Mouse (Mus musculus) spleen, postnatal 0 days (tissue): ENCODE data around the gene Naaladl1. TPM values are rescaled to one million over a fixed set of nuclear protein-coding genes. Genes with fewer than 3 reads are reported as not detected.

Experiments
- polyA plus RNA-seq: library from polyadenylated mRNA; unstranded; fragments of >200 nt; fragmentation: Nextera tagmentation; extraction: Ambion mirVana; gene quantifications from 2 replicates; pipeline ENCODE4 v1.2.1, GENCODE M21; 2015

Gene Naaladl1
- polyA plus RNA-seq, result 0.34 and 0.40 TPM in 2 replicates

GRCm38 (mm10) chr19:6105586-6105985 lies at the start of gene Naaladl1:
TSS of gene Naaladl1 (plus strand) at chr19:6105782.

GRCm38 (mm10) chr19:6057313-6058096 lies 48.1 kb upstream of the Naaladl1 start, which contains the start of the genes Mrpl49 and Fau:
TSS of gene Mrpl49 (minus strand) at chr19:6057785.
TSS of gene Fau (plus strand) at chr19:6057844.

GRCm38 (mm10) chr19:6061021-6061533 lies 44.5 kb upstream of the Naaladl1 start, which contains the start of gene Znhit2:
TSS of gene Znhit2 (plus strand) at chr19:6061192.

GRCm38 (mm10) chr19:6067724-6068415 lies 37.7 kb upstream of the Naaladl1 start, which contains the start of gene Tm7sf2:
TSS of gene Tm7sf2 (minus strand) at chr19:6068373.

GRCm38 (mm10) chr19:6076564-6077393 lies 28.8 kb upstream of the Naaladl1 start, which contains the start of gene Vps51:
TSS of gene Vps51 (minus strand) at chr19:6077231.

GRCm38 (mm10) chr19:6079983-6080480 lies 25.6 kb upstream of the Naaladl1 start, which contains the start of gene Tmem262:
TSS of gene Tmem262 (plus strand) at chr19:6080033.

GRCm38 (mm10) chr19:6082156-6082555 lies 23.4 kb upstream of the Naaladl1 start, which contains the start of gene Gm28374:
TSS of gene Gm28374 (minus strand) at chr19:6082256.

GRCm38 (mm10) chr19:6084478-6085248 lies 20.9 kb upstream of the Naaladl1 start, which contains the start of the genes Zfpl1 and Cdca5:
TSS of gene Zfpl1 (minus strand) at chr19:6084956.
TSS of gene Cdca5 (plus strand) at chr19:6084983.

GRCm38 (mm10) chr19:6094119-6094518 lies 11.5 kb upstream of the Naaladl1 start, which contains the start of gene AC131692.1:
TSS of gene AC131692.1 (plus strand) at chr19:6094419.

GRCm38 (mm10) chr19:6117986-6118676 lies 12.5 kb downstream of the Naaladl1 start, which contains the start of gene Sac3d1:
TSS of gene Sac3d1 (minus strand) at chr19:6118650.

GRCm38 (mm10) chr19:6127760-6128341 lies 22.3 kb downstream of the Naaladl1 start, which contains the start of gene Snx15:
TSS of gene Snx15 (minus strand) at chr19:6128304.

GRCm38 (mm10) chr19:6140678-6141393 lies 35.3 kb downstream of the Naaladl1 start, which contains the start of gene Batf2:
TSS of gene Batf2 (plus strand) at chr19:6140983.

GRCm38 (mm10) chr19:6141394-6141749 lies 35.8 kb downstream of the Naaladl1 start, which contains the start of gene Arl2:
TSS of gene Arl2 (minus strand) at chr19:6141548.

Other genes starting within 250 kb of the Naaladl1 start
- gene Frmd8, start 230.5 kb upstream of the Naaladl1 start, polyA plus RNA-seq, result 18.5 and 20.2 TPM in 2 replicates
- 8.4 and 14.3 TPM in 2 replicates for gene Slc25a45, start 228.0 kb upstream of the Naaladl1 start, polyA plus RNA-seq
- 4.8 and 5.1 TPM in 2 replicates for gene Tigd3, start 211.6 kb upstream of the Naaladl1 start, polyA plus RNA-seq
- 55.3 and 62.4 TPM in 2 replicates for gene Dpf2, start 192.8 kb upstream of the Naaladl1 start, polyA plus RNA-seq
- 4.2 and 5.4 TPM in 2 replicates for gene Cdc42ep2, start 181.0 kb upstream of the Naaladl1 start, polyA plus RNA-seq
- 61.9 and 69.5 TPM in 2 replicates for gene Pola2, start 141.6 kb upstream of the Naaladl1 start, polyA plus RNA-seq
- 0.18 and 0.33 TPM in 2 replicates for gene Slc22a20, start 119.6 kb upstream of the Naaladl1 start, polyA plus RNA-seq
- gene Capn1, start 89.9 kb upstream of the Naaladl1 start, polyA plus RNA-seq, result 17.5 and 18.8 TPM in 2 replicates
- gene Syvn1, start 59.2 kb upstream of the Naaladl1 start, polyA plus RNA-seq, result 13.7 and 15.3 TPM in 2 replicates
- 41.2 and 44.7 TPM in 2 replicates for gene Mrpl49, start 48.0 kb upstream of the Naaladl1 start, polyA plus RNA-seq
- 972 and 981 TPM in 2 replicates for gene Fau, start 47.9 kb upstream of the Naaladl1 start, polyA plus RNA-seq
- gene Znhit2, start 44.6 kb upstream of the Naaladl1 start, polyA plus RNA-seq, result 24.3 and 28.5 TPM in 2 replicates
- 3.8 and 3.9 TPM in 2 replicates for gene Tm7sf2, start 37.4 kb upstream of the Naaladl1 start, polyA plus RNA-seq
- gene Vps51, start 28.6 kb upstream of the Naaladl1 start, polyA plus RNA-seq, result 37.6 and 41.3 TPM in 2 replicates
- gene Tmem262, start 25.7 kb upstream of the Naaladl1 start, polyA plus RNA-seq, result not detected in 2 replicates
- gene Gm28374, start 23.5 kb upstream of the Naaladl1 start, polyA plus RNA-seq, result 0.28 and 0.61 TPM in 2 replicates
- 30.3 and 32.0 TPM in 2 replicates for gene Zfpl1, start 20.8 kb upstream of the Naaladl1 start, polyA plus RNA-seq
- gene Cdca5, start 20.8 kb upstream of the Naaladl1 start, polyA plus RNA-seq, result 38.6 and 42.9 TPM in 2 replicates
- 0.21 and 0.32 TPM in 2 replicates for gene AC131692.1, start 11.4 kb upstream of the Naaladl1 start, polyA plus RNA-seq
- gene Sac3d1, start 12.9 kb downstream of the Naaladl1 start, polyA plus RNA-seq, result 29.3 and 29.9 TPM in 2 replicates
- gene Snx15, start 22.5 kb downstream of the Naaladl1 start, polyA plus RNA-seq, result 31.6 and 32.1 TPM in 2 replicates
- 0.96 and 1.0 TPM in 2 replicates for gene Batf2, start 35.2 kb downstream of the Naaladl1 start, polyA plus RNA-seq
- gene Arl2, start 35.8 kb downstream of the Naaladl1 start, polyA plus RNA-seq, result 37.1 and 37.2 TPM in 2 replicates
- not detected in 2 replicates for gene Majin, start 78.6 kb downstream of the Naaladl1 start, polyA plus RNA-seq
- 0.17 and 0.22 TPM in 2 replicates for gene Gpha2, start 120.6 kb downstream of the Naaladl1 start, polyA plus RNA-seq
- 5.0 and 6.2 TPM in 2 replicates for gene Ppp2r5b, start 130.1 kb downstream of the Naaladl1 start, polyA plus RNA-seq
- 4.4 and 5.6 TPM in 2 replicates for gene Atg2a, start 135.9 kb downstream of the Naaladl1 start, polyA plus RNA-seq
- gene Ehd1, start 170.9 kb downstream of the Naaladl1 start, polyA plus RNA-seq, result 66.5 and 75.4 TPM in 2 replicates
- 0.40 and 0.67 TPM in 2 replicates for gene Cdc42bpg, start 200.7 kb downstream of the Naaladl1 start, polyA plus RNA-seq
- gene Men1, start 229.2 kb downstream of the Naaladl1 start, polyA plus RNA-seq, result 19.0 and 19.8 TPM in 2 replicates
- gene Map4k2, start 235.4 kb downstream of the Naaladl1 start, polyA plus RNA-seq, result 13.0 and 20.0 TPM in 2 replicates